Mouse (Mus musculus): ENCODE data around the gene Gm8279. TPM values are rescaled to one million over a fixed set of nuclear protein-coding genes. Genes with fewer than 3 reads are reported as not detected.
"Not testable (repeated sequence)": the region's sequence is repeated elsewhere in the genome, so short reads cannot be mapped to it uniquely, and the experiment has no call there.

The Gm8279 gene
- polyA plus RNA-seq (2014; fragmentation: Nextera tagmentation; extraction: Ambion mirVana): not detected in 2 replicates

- not testable (repeated sequence) for H3K27ac ChIP-seq (ENCODE audit: low read depth, low read length); ATAC-seq (ENCODE audit: low FRiP score); H3K4me2 ChIP-seq (replicated peaks; ENCODE audit: low read depth, low read length); H3K27me3 ChIP-seq (ENCODE audit: control insufficient read depth, insufficient read depth, low read length); H3K9ac ChIP-seq (ENCODE audit: low read depth, low read length); H3K36me3 ChIP-seq (ENCODE audit: control insufficient read depth, insufficient read depth, low read length); H3K4me3 ChIP-seq (ENCODE audit: low read depth, low read length); H3K4me1 ChIP-seq (replicated peaks; ENCODE audit: control insufficient read depth, insufficient read depth, low read length); DNase-seq (ENCODE audit: low spot score); H3K9me3 ChIP-seq (ENCODE audit: control insufficient read depth, low read length)
- WGBS: 93% methylated on average over 2 of the region's 2 CpGs
Measured at GRCm38 (mm10) chr14:5131219-5131618, at the start of gene Gm8279. Gene Gm8279, plus strand, starts transcription at chr14:5131519.

GRCm38 (mm10) chr14:5164235-5164634 is 32.9 kb downstream of the Gm8279 start, which contains the start of gene Gm3317:
Gene Gm3317, plus strand, starts transcription at chr14:5164535.
- WGBS: no CpG with 5 or more reads among the region's 1 CpGs
- not testable (repeated sequence) for ATAC-seq (ENCODE audit: low FRiP score); H3K4me2 ChIP-seq (replicated peaks; ENCODE audit: low read depth, low read length)

GRCm38 (mm10) chr14:5185493-5185892 is 54.2 kb downstream of the Gm8279 start, which contains the start of gene Gm8271:
Gene Gm8271, plus strand, starts transcription at chr14:5185793.
- not testable (repeated sequence) for H3K4me2 ChIP-seq (replicated peaks; ENCODE audit: low read depth, low read length); H3K4me1 ChIP-seq (replicated peaks; ENCODE audit: control insufficient read depth, insufficient read depth, low read length); H3K36me3 ChIP-seq (ENCODE audit: control insufficient read depth, insufficient read depth, low read length); H3K9ac ChIP-seq (ENCODE audit: low read depth, low read length); H3K27me3 ChIP-seq (ENCODE audit: control insufficient read depth, insufficient read depth, low read length); ATAC-seq (ENCODE audit: low FRiP score); DNase-seq (ENCODE audit: low spot score); H3K9me3 ChIP-seq (ENCODE audit: control insufficient read depth, low read length); H3K27ac ChIP-seq (ENCODE audit: low read depth, low read length); H3K4me3 ChIP-seq (ENCODE audit: low read depth, low read length)
- no CpG with 5 or more reads among the region's 3 CpGs for WGBS

More at GRCm38 (mm10) chr14:5164235-5164634, 32.9 kb downstream of the Gm8279 start, which contains the start of gene Gm3317:
- not testable (repeated sequence) for H3K36me3 ChIP-seq (ENCODE audit: control insufficient read depth, insufficient read depth, low read length); DNase-seq (ENCODE audit: low spot score); H3K9ac ChIP-seq (ENCODE audit: low read depth, low read length); H3K27me3 ChIP-seq (ENCODE audit: control insufficient read depth, insufficient read depth, low read length); H3K4me1 ChIP-seq (replicated peaks; ENCODE audit: control insufficient read depth, insufficient read depth, low read length); H3K27ac ChIP-seq (ENCODE audit: low read depth, low read length); H3K4me3 ChIP-seq (ENCODE audit: low read depth, low read length); H3K9me3 ChIP-seq (ENCODE audit: control insufficient read depth, low read length)

Other genes starting within 250 kb of the Gm8279 start
- 0.22 TPM in 1 of 2 replicates, not detected in the other for gene Gm3278, start 239.1 kb upstream of the Gm8279 start, polyA plus RNA-seq (2014; fragmentation: Nextera tagmentation; extraction: Ambion mirVana)
- not detected in 2 replicates for gene Gm8297, start 147.6 kb upstream of the Gm8279 start, polyA plus RNA-seq (2014; fragmentation: Nextera tagmentation; extraction: Ambion mirVana)
- gene Gm3298, start 115.6 kb upstream of the Gm8279 start, polyA plus RNA-seq (2014; fragmentation: Nextera tagmentation; extraction: Ambion mirVana): 0.64 and 0.93 TPM in 2 replicates
- gene 4930555G01Rik, start 80.9 kb upstream of the Gm8279 start, polyA plus RNA-seq (2014; fragmentation: Nextera tagmentation; extraction: Ambion mirVana): not detected in 2 replicates
- 2.3 and 2.7 TPM in 2 replicates for gene Gm8281, start 60.5 kb upstream of the Gm8279 start, polyA plus RNA-seq (2014; fragmentation: Nextera tagmentation; extraction: Ambion mirVana)
- not detected in 2 replicates for gene Gm3317, start 33.0 kb downstream of the Gm8279 start, polyA plus RNA-seq (2014; fragmentation: Nextera tagmentation; extraction: Ambion mirVana)
- gene Gm8271, start 54.3 kb downstream of the Gm8279 start, polyA plus RNA-seq (2014; fragmentation: Nextera tagmentation; extraction: Ambion mirVana): not detected in 2 replicates
- gene Gm3526, start 129.1 kb downstream of the Gm8279 start, polyA plus RNA-seq (2014; fragmentation: Nextera tagmentation; extraction: Ambion mirVana): not detected in 2 replicates
- gene Gm3542, start 203.4 kb downstream of the Gm8279 start, polyA plus RNA-seq (2014; fragmentation: Nextera tagmentation; extraction: Ambion mirVana): not detected in 2 replicates